Mouse (Mus musculus): ENCODE measurements around the gene Mprip. TPM values are rescaled to one million over a fixed set of nuclear protein-coding genes. Genes with fewer than 3 reads are reported as not detected.

The Mprip gene
- polyA plus RNA-seq, 1 experiment from 2014 or later: 51.1 TPM

- WGBS (ENCODE audit: insufficient replicate concordance): 69% methylated on average over 14 of the region's 14 CpGs
- peak overlapping the region; percentile 19; the same call in 1 of the 2 replicates for H3K9ac ChIP-seq (ENCODE audit: low read depth, low read length)
- H3K4me2 ChIP-seq: peak overlapping the region; percentile 82
- peak overlapping the region; percentile 98; the same call in 1 of the 2 replicates for H3K27ac ChIP-seq (ENCODE audit: low read depth, low read length)
- H3K9me3 ChIP-seq (replicated peaks; ENCODE audit: control insufficient read depth, low read length): no peaks in the 10 kb centered on the region
- peaks cover 14% of the 10 kb centered on the region for H3K4me1 ChIP-seq (ENCODE audit: control insufficient read depth, insufficient read depth, low read length)
- H3K4me3 ChIP-seq (ENCODE audit: low read depth, low read length): peak overlapping the region; percentile 78
- no peaks in the 10 kb centered on the region for H3K27me3 ChIP-seq (ENCODE audit: control insufficient read depth, insufficient read depth, low read length)
- H3K36me3 ChIP-seq (ENCODE audit: control insufficient read depth, insufficient read depth, low read length): peaks cover 16% of the 10 kb centered on the region
- ATAC-seq (replicated peaks; ENCODE audit: insufficient number of reproducible peaks, low FRiP score, low TSS enrichment): no peak
Observed at GRCm38 (mm10) chr11:59808170-59808960, 147.3 kb downstream of the Mprip start.

- H3K9me3 ChIP-seq (replicated peaks; ENCODE audit: control insufficient read depth, low read length): no peaks in the 10 kb centered on the region
- no peaks in the 10 kb centered on the region for H3K27me3 ChIP-seq (ENCODE audit: control insufficient read depth, insufficient read depth, low read length)
- under 1% methylated on average over 15 of the region's 15 CpGs for WGBS (ENCODE audit: insufficient replicate concordance)
- peaks cover 12% of the 10 kb centered on the region for H3K36me3 ChIP-seq (ENCODE audit: control insufficient read depth, insufficient read depth, low read length)
- H3K27ac ChIP-seq (ENCODE audit: low read depth, low read length): peak overlapping the region; percentile 98
- 0 out of 2 replicates have a peak, but pooled peaks have one; percentile 18 for ATAC-seq (replicated peaks; ENCODE audit: insufficient number of reproducible peaks, low FRiP score, low TSS enrichment)
- peak overlapping the region; percentile 99 for H3K9ac ChIP-seq (ENCODE audit: low read depth, low read length)
- H3K4me2 ChIP-seq: peak overlapping the region; percentile 82
- peaks cover 14% of the 10 kb centered on the region for H3K4me1 ChIP-seq (ENCODE audit: control insufficient read depth, insufficient read depth, low read length)
- H3K4me3 ChIP-seq (ENCODE audit: low read depth, low read length): peak overlapping the region; percentile 78
Observed at GRCm38 (mm10) chr11:59809071-59809669, 148.1 kb downstream of the Mprip start.

GRCm38 (mm10) chr11:59809670-59810474 lies 148.8 kb downstream of the Mprip start, which contains the start of gene Flcn:
Flcn (minus strand) TSS chr11:59810016.
- no peaks in the 10 kb centered on the region for H3K27me3 ChIP-seq (ENCODE audit: control insufficient read depth, insufficient read depth, low read length)
- H3K4me2 ChIP-seq: peak within 1 kb of the TSS; percentile 82
- no peaks in the 10 kb centered on the region for H3K9me3 ChIP-seq (replicated peaks; ENCODE audit: control insufficient read depth, low read length)
- peaks cover 9% of the 10 kb centered on the region for H3K36me3 ChIP-seq (ENCODE audit: control insufficient read depth, insufficient read depth, low read length)
- H3K4me1 ChIP-seq (ENCODE audit: control insufficient read depth, insufficient read depth, low read length): peaks cover 14% of the 10 kb centered on the region
- peak within 1 kb of the TSS; percentile 98 for H3K27ac ChIP-seq (ENCODE audit: low read depth, low read length)
- peak; percentile 89 for ATAC-seq (replicated peaks; ENCODE audit: insufficient number of reproducible peaks, low FRiP score, low TSS enrichment)
- WGBS (ENCODE audit: insufficient replicate concordance): under 1% methylated on average over 52 of the region's 52 CpGs
- peak within 1 kb of the TSS; percentile 99 for H3K9ac ChIP-seq (ENCODE audit: low read depth, low read length)
- peak within 1 kb of the TSS; percentile 78 for H3K4me3 ChIP-seq (ENCODE audit: low read depth, low read length)

GRCm38 (mm10) chr11:59810480-59811158 lies 149.5 kb downstream of the Mprip start:
- no peak overlapping the region for H3K27ac ChIP-seq (ENCODE audit: low read depth, low read length)
- no peak for ATAC-seq (replicated peaks; ENCODE audit: insufficient number of reproducible peaks, low FRiP score, low TSS enrichment)

GRCm38 (mm10) chr11:59811211-59811610 lies 150.1 kb downstream of the Mprip start:
- no peak for ATAC-seq (replicated peaks; ENCODE audit: insufficient number of reproducible peaks, low FRiP score, low TSS enrichment)
- Histone ChIP-seq H3K4me3 (ENCODE audit: low read depth, low read length) (no peak overlapping the region), H3K9me3 (replicated peaks; ENCODE audit: control insufficient read depth, low read length) (no peaks in the 10 kb centered on the region), H3K36me3 (ENCODE audit: control insufficient read depth, insufficient read depth, low read length) (peaks cover 9% of the 10 kb centered on the region; the same call in 1 of the 2 replicates), H3K4me2 (no peak overlapping the region; the same call in 1 of the 2 replicates), H3K4me1 (ENCODE audit: control insufficient read depth, insufficient read depth, low read length) (peaks cover 14% of the 10 kb centered on the region), H3K27ac (ENCODE audit: low read depth, low read length) (no peak overlapping the region), H3K27me3 (ENCODE audit: control insufficient read depth, insufficient read depth, low read length) (no peaks in the 10 kb centered on the region), H3K9ac (ENCODE audit: low read depth, low read length) (no peak overlapping the region)
- 60% methylated on average over 4 of the region's 4 CpGs for WGBS (ENCODE audit: insufficient replicate concordance)

More at GRCm38 (mm10) chr11:59810480-59811158, 149.5 kb downstream of the Mprip start:
- H3K4me2 ChIP-seq: peak overlapping the region; percentile 82
- WGBS (ENCODE audit: insufficient replicate concordance): 56% methylated on average over 14 of the region's 14 CpGs
- H3K9me3 ChIP-seq (replicated peaks; ENCODE audit: control insufficient read depth, low read length): no peaks in the 10 kb centered on the region
- peak overlapping the region; percentile 99 for H3K9ac ChIP-seq (ENCODE audit: low read depth, low read length)
- H3K4me3 ChIP-seq (ENCODE audit: low read depth, low read length): peak overlapping the region; percentile 78
- H3K4me1 ChIP-seq (ENCODE audit: control insufficient read depth, insufficient read depth, low read length): peaks cover 14% of the 10 kb centered on the region
- H3K36me3 ChIP-seq (ENCODE audit: control insufficient read depth, insufficient read depth, low read length): peaks cover 9% of the 10 kb centered on the region
- H3K27me3 ChIP-seq (ENCODE audit: control insufficient read depth, insufficient read depth, low read length): no peaks in the 10 kb centered on the region

GRCm38 (mm10) chr11:59813276-59813675 lies 152.2 kb downstream of the Mprip start:
- H3K9me3 ChIP-seq (replicated peaks; ENCODE audit: control insufficient read depth, low read length): no peaks in the 10 kb centered on the region
- no peak overlapping the region for H3K4me3 ChIP-seq (ENCODE audit: low read depth, low read length)
- H3K4me2 ChIP-seq: no peak overlapping the region
- H3K9ac ChIP-seq (ENCODE audit: low read depth, low read length): no peak overlapping the region
- H3K27ac ChIP-seq (ENCODE audit: low read depth, low read length): no peak overlapping the region
- WGBS (ENCODE audit: insufficient replicate concordance): 63% methylated on average over 3 of the region's 3 CpGs
- ATAC-seq (replicated peaks; ENCODE audit: insufficient number of reproducible peaks, low FRiP score, low TSS enrichment): no peak
- H3K36me3 ChIP-seq (ENCODE audit: control insufficient read depth, insufficient read depth, low read length): peaks cover 19% of the 10 kb centered on the region
- H3K4me1 ChIP-seq (ENCODE audit: control insufficient read depth, insufficient read depth, low read length): peaks cover 12% of the 10 kb centered on the region
- no peaks in the 10 kb centered on the region for H3K27me3 ChIP-seq (ENCODE audit: control insufficient read depth, insufficient read depth, low read length)

- Histone ChIP-seq H3K27me3 (ENCODE audit: control insufficient read depth, insufficient read depth, low read length) (no peaks in the 10 kb centered on the region), H3K9me3 (replicated peaks; ENCODE audit: control insufficient read depth, low read length) (no peaks in the 10 kb centered on the region; the same call in 1 of the 2 replicates), H3K4me1 (ENCODE audit: control insufficient read depth, insufficient read depth, low read length) (peaks cover 7% of the 10 kb centered on the region; the same call in 1 of the 2 replicates), H3K9ac (ENCODE audit: low read depth, low read length) (no peak overlapping the region), H3K27ac (ENCODE audit: low read depth, low read length) (no peak overlapping the region), H3K36me3 (ENCODE audit: control insufficient read depth, insufficient read depth, low read length) (peaks cover 29% of the 10 kb centered on the region), H3K4me3 (ENCODE audit: low read depth, low read length) (no peak overlapping the region), H3K4me2 (no peak overlapping the region)
- no peak for ATAC-seq (replicated peaks; ENCODE audit: insufficient number of reproducible peaks, low FRiP score, low TSS enrichment)
- 86% methylated on average over 1 of the region's 1 CpGs for WGBS (ENCODE audit: insufficient replicate concordance)
Observed at GRCm38 (mm10) chr11:59814311-59814710, 153.2 kb downstream of the Mprip start.

GRCm38 (mm10) chr11:59814936-59815335 lies 153.8 kb downstream of the Mprip start:
- no peak overlapping the region for H3K9ac ChIP-seq (ENCODE audit: low read depth, low read length)
- peaks cover 7% of the 10 kb centered on the region; the same call in 1 of the 2 replicates for H3K4me1 ChIP-seq (ENCODE audit: control insufficient read depth, insufficient read depth, low read length)
- no peak for ATAC-seq (replicated peaks; ENCODE audit: insufficient number of reproducible peaks, low FRiP score, low TSS enrichment)
- WGBS (ENCODE audit: insufficient replicate concordance): 81% methylated on average over 6 of the region's 6 CpGs
- H3K4me3 ChIP-seq (ENCODE audit: low read depth, low read length): no peak overlapping the region
- H3K4me2 ChIP-seq: no peak overlapping the region
- peaks cover 35% of the 10 kb centered on the region for H3K36me3 ChIP-seq (ENCODE audit: control insufficient read depth, insufficient read depth, low read length)
- H3K9me3 ChIP-seq (replicated peaks; ENCODE audit: control insufficient read depth, low read length): no peaks in the 10 kb centered on the region; the same call in 1 of the 2 replicates
- H3K27me3 ChIP-seq (ENCODE audit: control insufficient read depth, insufficient read depth, low read length): no peaks in the 10 kb centered on the region
- H3K27ac ChIP-seq (ENCODE audit: low read depth, low read length): no peak overlapping the region

Data from heart, embryonic 11.5 days (tissue).